Mouse (Mus musculus): ENCODE results near the gene Evi2a. TPM values are rescaled to one million over a fixed set of nuclear protein-coding genes. Genes with fewer than 3 reads are reported as not detected.

Gene Evi2a
- polyA plus RNA-seq, 1 experiment from 2014 or later = 2.2 TPM

- Histone ChIP-seq H3K9me3 (ENCODE audit: control insufficient read depth) (no peaks in the 10 kb centered on the region), H3K4me3 (ENCODE audit: low read depth, low read length) (no peak overlapping the region), H3K27me3 (replicated peaks; ENCODE audit: control insufficient read depth, insufficient read depth, low read length) (no peaks in the 10 kb centered on the region), H3K9ac (ENCODE audit: low read depth, low read length) (no peak overlapping the region), H3K36me3 (ENCODE audit: control insufficient read depth, insufficient read depth) (no peaks in the 10 kb centered on the region), H3K4me2 (replicated peaks; ENCODE audit: low read depth) (no peak overlapping the region), H3K4me1 (replicated peaks; ENCODE audit: control insufficient read depth, insufficient read depth, low read length) (no peaks in the 10 kb centered on the region), H3K27ac (ENCODE audit: low read depth, low read length) (no peak overlapping the region)
- ATAC-seq = no peak
- 93% methylated on average over 3 of the region's 3 CpGs for WGBS
- TF ChIP-seq CTCF (IDR thresholded peaks at IDR 0.05; ENCODE audit: low read depth) = no peak
These were observed 18.4 kb downstream of the Evi2a start for GRCm38 (mm10) chr11:79511970-79512369.

- H3K4me2 ChIP-seq (replicated peaks; ENCODE audit: low read depth) = no peak overlapping the region
- no peak for TF ChIP-seq CTCF (IDR thresholded peaks at IDR 0.05; ENCODE audit: low read depth)
- H3K27me3 ChIP-seq (replicated peaks; ENCODE audit: control insufficient read depth, insufficient read depth, low read length) = no peaks in the 10 kb centered on the region
- no peak overlapping the region for H3K9ac ChIP-seq (ENCODE audit: low read depth, low read length)
- H3K27ac ChIP-seq (ENCODE audit: low read depth, low read length) = no peak overlapping the region
- ATAC-seq = no peak
- no peak overlapping the region for H3K4me3 ChIP-seq (ENCODE audit: low read depth, low read length)
- 88% methylated on average over 7 of the region's 7 CpGs for WGBS
- H3K36me3 ChIP-seq (ENCODE audit: control insufficient read depth, insufficient read depth) = 0 out of 2 replicates have a peak, but pooled peaks cover 4% of the 10 kb centered on the region
- no peaks in the 10 kb centered on the region for H3K9me3 ChIP-seq (ENCODE audit: control insufficient read depth)
- no peaks in the 10 kb centered on the region for H3K4me1 ChIP-seq (replicated peaks; ENCODE audit: control insufficient read depth, insufficient read depth, low read length)
These were observed 25.9 kb downstream of the Evi2a start for GRCm38 (mm10) chr11:79504506-79504905.

GRCm38 (mm10) chr11:79503845-79504244, 26.6 kb downstream of the Evi2a start, which contains the start of gene Omg:
Gene Omg, minus strand, starts transcription at chr11:79504084.
- Histone ChIP-seq H3K36me3 (ENCODE audit: control insufficient read depth, insufficient read depth) (0 out of 2 replicates have a peak, but pooled peaks cover 4% of the 10 kb centered on the region), H3K4me3 (ENCODE audit: low read depth, low read length) (no peak within 1 kb of the TSS), H3K27me3 (replicated peaks; ENCODE audit: control insufficient read depth, insufficient read depth, low read length) (no peaks in the 10 kb centered on the region), H3K9me3 (ENCODE audit: control insufficient read depth) (no peaks in the 10 kb centered on the region), H3K4me1 (replicated peaks; ENCODE audit: control insufficient read depth, insufficient read depth, low read length) (no peaks in the 10 kb centered on the region), H3K4me2 (replicated peaks; ENCODE audit: low read depth) (no peak within 1 kb of the TSS), H3K9ac (ENCODE audit: low read depth, low read length) (no peak within 1 kb of the TSS), H3K27ac (ENCODE audit: low read depth, low read length) (no peak within 1 kb of the TSS)
- no peak for TF ChIP-seq CTCF (IDR thresholded peaks at IDR 0.05; ENCODE audit: low read depth)
- 52% methylated on average over 8 of the region's 8 CpGs for WGBS
- no peak for ATAC-seq

- ATAC-seq = no peak
These were observed 27.5 kb downstream of the Evi2a start for GRCm38 (mm10) chr11:79502917-79503316.

GRCm38 (mm10) chr11:79494976-79495800, 35.2 kb downstream of the Evi2a start:
- 77% methylated on average over 10 of the region's 10 CpGs for WGBS
- peaks cover 6% of the 10 kb centered on the region; the same call in 1 of the 2 replicates for H3K36me3 ChIP-seq (ENCODE audit: control insufficient read depth, insufficient read depth)
- no peaks in the 10 kb centered on the region for H3K4me1 ChIP-seq (replicated peaks; ENCODE audit: control insufficient read depth, insufficient read depth, low read length)
- no peak overlapping the region for H3K9ac ChIP-seq (ENCODE audit: low read depth, low read length)
- no peaks in the 10 kb centered on the region for H3K27me3 ChIP-seq (replicated peaks; ENCODE audit: control insufficient read depth, insufficient read depth, low read length)
- no peaks in the 10 kb centered on the region for H3K9me3 ChIP-seq (ENCODE audit: control insufficient read depth)
- ATAC-seq = no peak
- no peak overlapping the region for H3K4me2 ChIP-seq (replicated peaks; ENCODE audit: low read depth)
- no peak overlapping the region for H3K4me3 ChIP-seq (ENCODE audit: low read depth, low read length)
- no peak overlapping the region for H3K27ac ChIP-seq (ENCODE audit: low read depth, low read length)
- TF ChIP-seq CTCF (IDR thresholded peaks at IDR 0.05; ENCODE audit: low read depth) = no peak

More at GRCm38 (mm10) chr11:79502917-79503316, 27.5 kb downstream of the Evi2a start:
- H3K27ac ChIP-seq (ENCODE audit: low read depth, low read length) = no peak overlapping the region
- TF ChIP-seq CTCF (IDR thresholded peaks at IDR 0.05; ENCODE audit: low read depth) = no peak
- H3K9ac ChIP-seq (ENCODE audit: low read depth, low read length) = no peak overlapping the region
- H3K27me3 ChIP-seq (replicated peaks; ENCODE audit: control insufficient read depth, insufficient read depth, low read length) = no peaks in the 10 kb centered on the region
- H3K36me3 ChIP-seq (ENCODE audit: control insufficient read depth, insufficient read depth) = 0 out of 2 replicates have a peak, but pooled peaks cover 4% of the 10 kb centered on the region
- no peak overlapping the region for H3K4me3 ChIP-seq (ENCODE audit: low read depth, low read length)
- WGBS = 78% methylated on average over 2 of the region's 2 CpGs
- no peaks in the 10 kb centered on the region for H3K4me1 ChIP-seq (replicated peaks; ENCODE audit: control insufficient read depth, insufficient read depth, low read length)
- no peak overlapping the region for H3K4me2 ChIP-seq (replicated peaks; ENCODE audit: low read depth)
- H3K9me3 ChIP-seq (ENCODE audit: control insufficient read depth) = no peaks in the 10 kb centered on the region

GRCm38 (mm10) chr11:79484721-79485120, 45.7 kb downstream of the Evi2a start:
- no peak overlapping the region for H3K4me2 ChIP-seq (replicated peaks; ENCODE audit: low read depth)
- H3K4me3 ChIP-seq (ENCODE audit: low read depth, low read length) = no peak overlapping the region
- no peak overlapping the region for H3K9ac ChIP-seq (ENCODE audit: low read depth, low read length)
- peaks cover 4% of the 10 kb centered on the region for H3K36me3 ChIP-seq (ENCODE audit: control insufficient read depth, insufficient read depth)
- H3K27ac ChIP-seq (ENCODE audit: low read depth, low read length) = no peak overlapping the region
- ATAC-seq = no peak
- no peaks in the 10 kb centered on the region for H3K9me3 ChIP-seq (ENCODE audit: control insufficient read depth)
- TF ChIP-seq CTCF (IDR thresholded peaks at IDR 0.05; ENCODE audit: low read depth) = no peak
- no peaks in the 10 kb centered on the region for H3K27me3 ChIP-seq (replicated peaks; ENCODE audit: control insufficient read depth, insufficient read depth, low read length)
- H3K4me1 ChIP-seq (replicated peaks; ENCODE audit: control insufficient read depth, insufficient read depth, low read length) = no peaks in the 10 kb centered on the region
